Mouse (Mus musculus): Measurements from ENCODE around the gene Dnase2b. TPM values are rescaled to one million over a fixed set of nuclear protein-coding genes. Genes with fewer than 3 reads are reported as not detected.

The Dnase2b gene
- not detected in 2 replicates for polyA plus RNA-seq (2012; rRNA removed)

GRCm38 (mm10) chr3:146615496-146615895 is at the start of gene Dnase2b:
Gene Dnase2b (minus strand): TSS chr3:146615596.

GRCm38 (mm10) chr3:146651217-146651616 is 35.8 kb upstream of the Dnase2b start, which contains the start of gene 4930503B20Rik:
Gene 4930503B20Rik (minus strand): TSS chr3:146651317.

DNA sequence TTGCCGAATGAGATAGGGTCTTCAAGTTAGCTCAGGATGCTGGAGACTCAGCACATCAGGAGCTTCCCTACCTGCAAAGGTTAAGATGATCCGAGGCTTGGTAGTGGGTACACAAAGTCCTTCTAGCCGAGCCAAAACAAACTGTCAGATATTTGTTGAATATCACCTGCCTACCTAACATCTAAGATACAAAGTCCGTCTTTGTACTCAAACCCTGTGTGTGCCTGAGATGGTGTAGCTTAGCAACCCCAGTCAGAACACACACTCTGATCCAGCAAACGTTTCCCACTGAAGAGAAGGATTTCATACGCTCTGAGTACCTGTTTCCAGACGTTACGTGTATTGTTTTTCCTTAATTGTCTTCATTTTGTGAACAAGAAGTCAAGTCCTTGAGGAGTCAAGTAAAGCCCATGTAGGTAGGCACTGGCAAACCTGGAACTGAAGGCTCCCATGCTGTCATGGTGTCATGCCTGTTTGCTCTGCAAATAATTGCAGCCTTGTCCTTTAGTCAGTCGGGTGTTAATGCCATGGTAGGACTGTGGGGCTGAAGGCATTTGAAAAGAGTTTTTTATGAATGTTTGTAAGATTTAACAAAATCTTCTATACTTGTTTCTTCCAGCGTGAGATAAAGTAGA is 45.1 kb downstream of the Dnase2b start, which contains the start of gene Uox:
Gene Uox (plus strand): TSS at position 279 of the 635 bp plus-strand sequence.

Other genes starting within 250 kb of the Dnase2b start
- gene Ssx2ip, start 211.0 kb downstream of the Dnase2b start, polyA plus RNA-seq (2012; rRNA removed) = 4.7 and 6.9 TPM in 2 replicates
- 2.6 and 3.1 TPM in 2 replicates for gene Ctbs, start 165.8 kb downstream of the Dnase2b start, polyA plus RNA-seq (2012; rRNA removed)
- 1.6 and 2.1 TPM in 2 replicates for gene Spata1, start 115.8 kb downstream of the Dnase2b start, polyA plus RNA-seq (2012; rRNA removed)
- 323 and 410 TPM in 2 replicates for gene Gng5, start 115.8 kb downstream of the Dnase2b start, polyA plus RNA-seq (2012; rRNA removed)
- gene Rpf1, start 94.2 kb downstream of the Dnase2b start, polyA plus RNA-seq (2012; rRNA removed) = 3.7 and 5.8 TPM in 2 replicates
- gene Uox, start 45.2 kb downstream of the Dnase2b start, polyA plus RNA-seq (2012; rRNA removed) = 3.6 and 4.9 TPM in 2 replicates
- gene 4930503B20Rik, start 35.7 kb upstream of the Dnase2b start, polyA plus RNA-seq (2012; rRNA removed) = not detected in 2 replicates
- gene Samd13, start 70.0 kb upstream of the Dnase2b start, polyA plus RNA-seq (2012; rRNA removed) = 0.26 and 0.31 TPM in 2 replicates
- 20.5 and 27.8 TPM in 2 replicates for gene Prkacb, start 197.4 kb upstream of the Dnase2b start, polyA plus RNA-seq (2012; rRNA removed)
- 1.3 and 1.4 TPM in 2 replicates for gene Ttll7, start 236.8 kb upstream of the Dnase2b start, polyA plus RNA-seq (2012; rRNA removed)